Mouse (Mus musculus) erythroblast, embryonic 14.5 days (primary cell): Measurements from ENCODE around the gene Gldc. TPM values are rescaled to one million over a fixed set of nuclear protein-coding genes. Genes with fewer than 3 reads are reported as not detected.

Experiments
- H3K27me3 ChIP-seq: 2 replicates; pipeline ENCODE4 v1.6.1; 2012; ENCODE audit warnings: inconsistent platforms; ENCODE audit not compliant: control insufficient read depth
- H3K36me3 ChIP-seq: 2 replicates; pipeline ENCODE4 v1.6.1; 2012; ENCODE audit warnings: mild to moderate bottlenecking, inconsistent platforms; ENCODE audit not compliant: control insufficient read depth
- H3K4me1 ChIP-seq: 2 replicates; pipeline ENCODE4 v1.6.1; 2012; ENCODE audit warnings: inconsistent platforms; ENCODE audit not compliant: control insufficient read depth
- H3K4me3 ChIP-seq: replicated peaks from 2 replicates; pipeline ENCODE3; 2012; ENCODE audit warnings: moderate library complexity, mild to moderate bottlenecking, inconsistent platforms
- H3K9me3 ChIP-seq: 2 replicates; pipeline ENCODE4 v1.6.1; 2012; ENCODE audit warnings: low read length, inconsistent platforms, mixed read lengths; ENCODE audit not compliant: control insufficient read depth
- GATA1 ChIP-seq: IDR thresholded peaks from 2 replicates; pipeline ENCODE4 v1.6.1; 2012; ENCODE audit warnings: low read length, inconsistent platforms, mixed read lengths
- TAL1 ChIP-seq: IDR thresholded peaks from 3 replicates; pipeline ENCODE4 v1.6.1; 2012; ENCODE audit warnings: low read length, inconsistent platforms, mixed read lengths
- polyA plus RNA-seq: library from polyadenylated mRNA; stranded (reverse); fragments of >175 nt; gene quantifications from 2 replicates; pipeline ENCODE4 v1.2.3, GENCODE M21; 2012

The Gldc gene
- polyA plus RNA-seq, 1 experiment: 0.03 TPM

GRCm38 (mm10) chr19:30202177-30202576 lies 26.9 kb upstream of the Gldc start:
- H3K27me3 ChIP-seq: no peaks in the 10 kb centered on the region
- H3K4me3 ChIP-seq: no peak overlapping the region
- no peaks in the 10 kb centered on the region for H3K4me1 ChIP-seq
- TF ChIP-seq GATA1: no peak
- TF ChIP-seq TAL1: no peak
- no peaks in the 10 kb centered on the region for H3K36me3 ChIP-seq
- no peaks in the 10 kb centered on the region for H3K9me3 ChIP-seq

- Histone ChIP-seq H3K4me1 (no peaks in the 10 kb centered on the region), H3K36me3 (no peaks in the 10 kb centered on the region), H3K9me3 (peaks cover 1% of the 10 kb centered on the region; the same call in 1 of the 2 replicates), H3K4me3 (no peak overlapping the region), H3K27me3 (no peaks in the 10 kb centered on the region)
- TF ChIP-seq TAL1: no peak
These were observed 19.8 kb upstream of the Gldc start for GRCm38 (mm10) chr19:30194999-30195398.

- H3K36me3 ChIP-seq: no peaks in the 10 kb centered on the region
- peaks cover 7% of the 10 kb centered on the region; the same call in 1 of the 2 replicates for H3K9me3 ChIP-seq
- no peak overlapping the region for H3K4me3 ChIP-seq
- no peaks in the 10 kb centered on the region for H3K4me1 ChIP-seq
- no peaks in the 10 kb centered on the region for H3K27me3 ChIP-seq
- no peak for TF ChIP-seq GATA1
- no peak for TF ChIP-seq TAL1
These were observed 12.0 kb upstream of the Gldc start for GRCm38 (mm10) chr19:30187232-30187631.

- Histone ChIP-seq H3K4me3 (no peak overlapping the region), H3K36me3 (no peaks in the 10 kb centered on the region), H3K9me3 (peaks cover 7% of the 10 kb centered on the region; the same call in 1 of the 2 replicates), H3K27me3 (no peaks in the 10 kb centered on the region), H3K4me1 (no peaks in the 10 kb centered on the region)
- no peak for TF ChIP-seq TAL1
- no peak for TF ChIP-seq GATA1
These were observed 10.3 kb upstream of the Gldc start for GRCm38 (mm10) chr19:30185536-30185935.

GRCm38 (mm10) chr19:30179979-30180378 lies 4.8 kb upstream of the Gldc start:
- no peaks in the 10 kb centered on the region; the same call in 1 of the 2 replicates for H3K9me3 ChIP-seq

GRCm38 (mm10) chr19:30174074-30174670 lies 1.1 kb downstream of the Gldc start:
- TF ChIP-seq GATA1 (no peak), TAL1 (no peak)
- no peaks in the 10 kb centered on the region; the same call in 1 of the 2 replicates for H3K9me3 ChIP-seq

More at GRCm38 (mm10) chr19:30179979-30180378, 4.8 kb upstream of the Gldc start:
- no peak for TF ChIP-seq TAL1
- TF ChIP-seq GATA1: no peak
- Histone ChIP-seq H3K4me1 (no peaks in the 10 kb centered on the region), H3K4me3 (no peak overlapping the region), H3K27me3 (peaks cover 21% of the 10 kb centered on the region), H3K36me3 (no peaks in the 10 kb centered on the region)

GRCm38 (mm10) chr19:30171346-30172055 lies 3.7 kb downstream of the Gldc start:
- no peaks in the 10 kb centered on the region; the same call in 1 of the 2 replicates for H3K36me3 ChIP-seq
- TF ChIP-seq GATA1 (no peak), TAL1 (no peak)

More at GRCm38 (mm10) chr19:30174074-30174670, 1.1 kb downstream of the Gldc start:
- peak overlapping the region; percentile 55 for H3K4me3 ChIP-seq
- peaks cover 46% of the 10 kb centered on the region for H3K27me3 ChIP-seq
- H3K36me3 ChIP-seq: no peaks in the 10 kb centered on the region
- H3K4me1 ChIP-seq: no peaks in the 10 kb centered on the region

GRCm38 (mm10) chr19:30170319-30170718 lies 4.9 kb downstream of the Gldc start:
- TF ChIP-seq GATA1: no peak
- TF ChIP-seq TAL1: no peak

More at GRCm38 (mm10) chr19:30171346-30172055, 3.7 kb downstream of the Gldc start:
- Histone ChIP-seq H3K4me3 (no peak overlapping the region), H3K4me1 (no peaks in the 10 kb centered on the region), H3K27me3 (peaks cover 41% of the 10 kb centered on the region), H3K9me3 (no peaks in the 10 kb centered on the region; the same call in 1 of the 2 replicates)

GRCm38 (mm10) chr19:30166801-30167505 lies 8.3 kb downstream of the Gldc start:
- no peak overlapping the region for H3K4me3 ChIP-seq
- H3K4me1 ChIP-seq: no peaks in the 10 kb centered on the region
- H3K9me3 ChIP-seq: no peaks in the 10 kb centered on the region
- no peaks in the 10 kb centered on the region; the same call in 1 of the 2 replicates for H3K36me3 ChIP-seq
- H3K27me3 ChIP-seq: no peaks in the 10 kb centered on the region
- TF ChIP-seq GATA1: no peak
- TF ChIP-seq TAL1: no peak

More at GRCm38 (mm10) chr19:30170319-30170718, 4.9 kb downstream of the Gldc start:
- Histone ChIP-seq H3K4me3 (no peak overlapping the region), H3K4me1 (no peaks in the 10 kb centered on the region), H3K9me3 (no peaks in the 10 kb centered on the region; the same call in 1 of the 2 replicates), H3K27me3 (peaks cover 29% of the 10 kb centered on the region), H3K36me3 (no peaks in the 10 kb centered on the region; the same call in 1 of the 2 replicates)
